Mouse (Mus musculus) embryonic fibroblast, embryonic 13.5 days (primary cell): ENCODE measurements around the gene Rbm4.

Experiments
- CTCF ChIP-seq: IDR thresholded peaks from 2 replicates; pipeline ENCODE4 v1.5.1; 2011; ENCODE audit warnings: mild to moderate bottlenecking, control low read depth, low read length, moderate library complexity, borderline replicate concordance; ENCODE audit not compliant: insufficient read depth
- POLR2A ChIP-seq: IDR thresholded peaks from 2 replicates; pipeline ENCODE4 v1.6.1; 2011; ENCODE audit warnings: low read depth, mild to moderate bottlenecking, control low read depth, low read length, moderate library complexity

- no peak for TF ChIP-seq CTCF
- no peak for TF ChIP-seq POLR2A
Measured at GRCm38 (mm10) chr19:4772785-4773184, 20.9 kb downstream of the Rbm4 start.
